Mouse (Mus musculus): Measurements from ENCODE around the gene Kif13a.

The Kif13a gene

GRCm38 (mm10) chr13:46880736-46881135 lies 48.9 kb downstream of the Kif13a start:
- DNase-seq = no peak

GRCm38 (mm10) chr13:46880243-46880642 lies 49.4 kb downstream of the Kif13a start:
- DNase-seq = no peak

GRCm38 (mm10) chr13:46877049-46877448 lies 52.6 kb downstream of the Kif13a start:
- no peak for DNase-seq

GRCm38 (mm10) chr13:46875377-46875776 lies 54.3 kb downstream of the Kif13a start:
- DNase-seq = no peak

- DNase-seq = no peak
Measured at GRCm38 (mm10) chr13:46872732-46873131, 56.9 kb downstream of the Kif13a start.

- no peak for DNase-seq
Measured at GRCm38 (mm10) chr13:46872194-46872593, 57.5 kb downstream of the Kif13a start.

GRCm38 (mm10) chr13:46869464-46869863 lies 60.2 kb downstream of the Kif13a start:
- DNase-seq = no peak

GRCm38 (mm10) chr13:46863169-46863748 lies 66.4 kb downstream of the Kif13a start:
- no peak for DNase-seq

- DNase-seq = no peak
Measured at GRCm38 (mm10) chr13:46859876-46860275, 69.8 kb downstream of the Kif13a start.

- DNase-seq = no peak
Measured at GRCm38 (mm10) chr13:46859173-46859572, 70.5 kb downstream of the Kif13a start.

- no peak for DNase-seq
Measured at GRCm38 (mm10) chr13:46858835-46859152, 70.9 kb downstream of the Kif13a start.

- no peak for DNase-seq
Measured at GRCm38 (mm10) chr13:46858143-46858834, 71.4 kb downstream of the Kif13a start.

- DNase-seq = no peak
Measured at GRCm38 (mm10) chr13:46854456-46854855, 75.2 kb downstream of the Kif13a start.

GRCm38 (mm10) chr13:46852470-46852869 lies 77.2 kb downstream of the Kif13a start:
- peak; percentile 18 for DNase-seq

GRCm38 (mm10) chr13:46845456-46845855 lies 84.2 kb downstream of the Kif13a start:
- DNase-seq = no peak

- peak; percentile 16 for DNase-seq
Measured at GRCm38 (mm10) chr13:46844561-46845235, 85.0 kb downstream of the Kif13a start.

GRCm38 (mm10) chr13:46843646-46844045 lies 86.0 kb downstream of the Kif13a start:
- DNase-seq = no peak

GRCm38 (mm10) chr13:46842185-46842584 lies 87.5 kb downstream of the Kif13a start:
- DNase-seq = no peak

- DNase-seq = no peak
Measured at GRCm38 (mm10) chr13:46841668-46842067, 88.0 kb downstream of the Kif13a start.

- DNase-seq = no peak
Measured at GRCm38 (mm10) chr13:46840676-46841075, 89.0 kb downstream of the Kif13a start.

GRCm38 (mm10) chr13:46839236-46839635 lies 90.4 kb downstream of the Kif13a start:
- no peak for DNase-seq

- DNase-seq = peak; percentile 42
Measured at GRCm38 (mm10) chr13:46838551-46838950, 91.1 kb downstream of the Kif13a start.

- no peak for DNase-seq
Measured at GRCm38 (mm10) chr13:46835351-46835750, 94.3 kb downstream of the Kif13a start.

- DNase-seq = peak; percentile 19
Measured at GRCm38 (mm10) chr13:46834805-46835204, 94.9 kb downstream of the Kif13a start.

Measured in thymus, postnatal 4 days (tissue).